Mouse (Mus musculus): ENCODE results near the gene Opn3. TPM values are rescaled to one million over a fixed set of nuclear protein-coding genes. Genes with fewer than 3 reads are reported as not detected.
A peak's percentile ranks its signal among the peaks of the same experiment; 100 is the strongest.

Gene Opn3
- polyA plus RNA-seq, 1 experiment from 2014 or later, result 4.5 TPM

- Histone ChIP-seq H3K27me3 (ENCODE audit: control insufficient read depth, insufficient read depth, low read depth, low read length) (no peaks in the 10 kb centered on the region), H3K9me3 (ENCODE audit: control insufficient read depth, low read length) (no peaks in the 10 kb centered on the region; the same call in 1 of the 2 replicates), H3K9ac (ENCODE audit: low read length) (no peak within 1 kb of the TSS), H3K36me3 (ENCODE audit: control insufficient read depth, insufficient read depth, low read length) (no peaks in the 10 kb centered on the region), H3K4me2 (ENCODE audit: low read depth, low read length) (no peak within 1 kb of the TSS), H3K4me1 (replicated peaks; ENCODE audit: control insufficient read depth, insufficient read depth, low read length) (peaks cover 3% of the 10 kb centered on the region; the same call in 1 of the 2 replicates), H3K4me3 (ENCODE audit: low read length) (no peak within 1 kb of the TSS), H3K27ac (ENCODE audit: low read length) (no peak within 1 kb of the TSS)
- no peak for ATAC-seq (ENCODE audit: low read depth)
- WGBS, result 63% methylated on average over 1 of the region's 1 CpGs
Observed at GRCm38 (mm10) chr1:175698293-175698692, 5.7 kb upstream of the Opn3 start, which contains the start of gene Wdr64. Gene Wdr64 (plus strand): TSS chr1:175698593.

GRCm38 (mm10) chr1:175693429-175693960 is 919 bp upstream of the Opn3 start:
- Histone ChIP-seq H3K4me1 (replicated peaks; ENCODE audit: control insufficient read depth, insufficient read depth, low read length) (peaks cover 6% of the 10 kb centered on the region; the same call in 1 of the 2 replicates), H3K27ac (ENCODE audit: low read length) (no peak overlapping the region), H3K4me2 (ENCODE audit: low read depth, low read length) (peak overlapping the region; percentile 67), H3K4me3 (ENCODE audit: low read length) (peak overlapping the region; percentile 80), H3K9ac (ENCODE audit: low read length) (peak overlapping the region; percentile 60), H3K36me3 (ENCODE audit: control insufficient read depth, insufficient read depth, low read length) (no peaks in the 10 kb centered on the region), H3K9me3 (ENCODE audit: control insufficient read depth, low read length) (no peaks in the 10 kb centered on the region), H3K27me3 (ENCODE audit: control insufficient read depth, insufficient read depth, low read depth, low read length) (no peaks in the 10 kb centered on the region)
- ATAC-seq (ENCODE audit: low read depth), result no peak
- 22% methylated on average over 12 of the region's 12 CpGs for WGBS

- Histone ChIP-seq H3K27ac (ENCODE audit: low read length) (no peak overlapping the region), H3K4me3 (ENCODE audit: low read length) (peak overlapping the region; percentile 80), H3K9me3 (ENCODE audit: control insufficient read depth, low read length) (no peaks in the 10 kb centered on the region), H3K36me3 (ENCODE audit: control insufficient read depth, insufficient read depth, low read length) (no peaks in the 10 kb centered on the region), H3K9ac (ENCODE audit: low read length) (peak overlapping the region; percentile 60), H3K4me2 (ENCODE audit: low read depth, low read length) (peak overlapping the region; percentile 67), H3K4me1 (replicated peaks; ENCODE audit: control insufficient read depth, insufficient read depth, low read length) (peaks cover 6% of the 10 kb centered on the region; the same call in 1 of the 2 replicates), H3K27me3 (ENCODE audit: control insufficient read depth, insufficient read depth, low read depth, low read length) (no peaks in the 10 kb centered on the region)
- ATAC-seq (ENCODE audit: low read depth), result no peak
- 0% methylated on average over 17 of the region's 17 CpGs for WGBS
Observed at GRCm38 (mm10) chr1:175692997-175693361, 403 bp upstream of the Opn3 start.

DNA sequence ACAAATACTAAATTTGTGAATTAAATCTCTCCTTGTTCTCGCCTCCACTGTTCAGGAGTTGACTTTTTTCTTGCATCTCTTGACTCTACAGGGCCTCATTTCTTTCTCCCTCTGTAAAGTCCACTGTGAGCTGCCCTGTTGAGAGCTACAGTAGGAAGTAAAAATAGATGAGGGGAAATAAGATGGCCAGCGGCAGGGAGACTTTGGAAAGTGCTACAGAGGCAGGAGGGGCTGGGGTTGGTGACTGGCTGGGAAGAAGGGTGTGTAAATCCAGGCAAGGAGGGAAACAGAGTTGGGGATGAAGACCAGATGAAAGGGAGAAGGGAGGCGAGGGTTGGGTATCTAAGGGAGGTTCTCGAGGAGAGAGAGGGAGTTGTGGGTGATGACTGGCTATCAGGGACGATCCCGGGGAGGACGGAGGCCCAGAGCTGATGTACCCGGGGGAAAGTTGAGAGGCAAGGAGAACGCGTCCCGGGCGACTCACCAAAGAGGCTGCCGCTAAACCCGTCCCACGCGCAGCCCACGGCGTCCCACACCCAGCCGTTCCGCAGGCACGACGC is 810 bp downstream of the Opn3 start:
- Histone ChIP-seq H3K9me3 (ENCODE audit: control insufficient read depth, low read length) (no peaks in the 10 kb centered on the region), H3K4me1 (replicated peaks; ENCODE audit: control insufficient read depth, insufficient read depth, low read length) (peaks cover 6% of the 10 kb centered on the region; the same call in 1 of the 2 replicates), H3K4me3 (ENCODE audit: low read length) (peak overlapping the region; percentile 80), H3K36me3 (ENCODE audit: control insufficient read depth, insufficient read depth, low read length) (no peaks in the 10 kb centered on the region), H3K9ac (ENCODE audit: low read length) (peak overlapping the region; percentile 87), H3K4me2 (ENCODE audit: low read depth, low read length) (peak overlapping the region; percentile 96), H3K27ac (ENCODE audit: low read length) (peak overlapping the region; percentile 86), H3K27me3 (ENCODE audit: control insufficient read depth, insufficient read depth, low read depth, low read length) (no peaks in the 10 kb centered on the region)
- no peak for ATAC-seq (ENCODE audit: low read depth)
- WGBS, result 1% methylated on average over 22 of the region's 22 CpGs

DNA sequence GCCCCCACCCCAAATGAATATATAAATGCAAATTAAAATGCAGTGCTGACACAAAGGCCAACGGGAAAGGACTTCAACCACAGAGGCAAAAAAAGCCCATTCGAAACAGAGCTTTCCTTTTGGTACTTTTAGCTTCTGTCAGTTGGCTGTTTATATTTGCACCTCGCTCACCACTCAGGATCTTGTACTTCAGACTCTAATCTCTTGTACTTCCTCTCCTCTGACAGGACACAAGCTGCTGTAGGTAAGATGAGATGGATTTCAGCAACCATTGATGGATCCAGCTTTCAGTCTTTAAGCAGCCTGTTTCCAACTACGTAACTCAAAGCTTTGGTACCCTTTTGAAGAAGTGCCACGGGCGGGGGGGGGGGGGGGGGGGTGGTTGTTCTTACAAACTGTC is 11.6 kb downstream of the Opn3 start:
- WGBS, result 75% methylated on average over 5 of the region's 6 CpGs
- Histone ChIP-seq H3K4me1 (replicated peaks; ENCODE audit: control insufficient read depth, insufficient read depth, low read length) (no peaks in the 10 kb centered on the region), H3K9me3 (ENCODE audit: control insufficient read depth, low read length) (no peaks in the 10 kb centered on the region), H3K27ac (ENCODE audit: low read length) (no peak overlapping the region), H3K36me3 (ENCODE audit: control insufficient read depth, insufficient read depth, low read length) (no peaks in the 10 kb centered on the region), H3K4me2 (ENCODE audit: low read depth, low read length) (no peak overlapping the region), H3K9ac (ENCODE audit: low read length) (no peak overlapping the region), H3K27me3 (ENCODE audit: control insufficient read depth, insufficient read depth, low read depth, low read length) (no peaks in the 10 kb centered on the region), H3K4me3 (ENCODE audit: low read length) (no peak overlapping the region)
- ATAC-seq (ENCODE audit: low read depth), result no peak

GRCm38 (mm10) chr1:175677459-175677858 is 15.1 kb downstream of the Opn3 start:
- no peaks in the 10 kb centered on the region for H3K4me1 ChIP-seq (replicated peaks; ENCODE audit: control insufficient read depth, insufficient read depth, low read length)
- no peaks in the 10 kb centered on the region for H3K36me3 ChIP-seq (ENCODE audit: control insufficient read depth, insufficient read depth, low read length)
- WGBS, result 74% methylated on average over 6 of the region's 6 CpGs
- no peak overlapping the region for H3K4me2 ChIP-seq (ENCODE audit: low read depth, low read length)
- no peak overlapping the region for H3K27ac ChIP-seq (ENCODE audit: low read length)
- no peaks in the 10 kb centered on the region for H3K9me3 ChIP-seq (ENCODE audit: control insufficient read depth, low read length)
- H3K27me3 ChIP-seq (ENCODE audit: control insufficient read depth, insufficient read depth, low read depth, low read length), result no peaks in the 10 kb centered on the region
- no peak overlapping the region for H3K9ac ChIP-seq (ENCODE audit: low read length)
- no peak for ATAC-seq (ENCODE audit: low read depth)
- no peak overlapping the region for H3K4me3 ChIP-seq (ENCODE audit: low read length)

- Histone ChIP-seq H3K4me1 (replicated peaks; ENCODE audit: control insufficient read depth, insufficient read depth, low read length) (no peaks in the 10 kb centered on the region), H3K4me3 (ENCODE audit: low read length) (no peak overlapping the region), H3K9me3 (ENCODE audit: control insufficient read depth, low read length) (no peaks in the 10 kb centered on the region), H3K4me2 (ENCODE audit: low read depth, low read length) (no peak overlapping the region), H3K27me3 (ENCODE audit: control insufficient read depth, insufficient read depth, low read depth, low read length) (no peaks in the 10 kb centered on the region), H3K9ac (ENCODE audit: low read length) (no peak overlapping the region), H3K36me3 (ENCODE audit: control insufficient read depth, insufficient read depth, low read length) (no peaks in the 10 kb centered on the region), H3K27ac (ENCODE audit: low read length) (no peak overlapping the region)
- no peak for ATAC-seq (ENCODE audit: low read depth)
- 77% methylated on average over 6 of the region's 6 CpGs for whole genome bisulfite sequencing
Observed at GRCm38 (mm10) chr1:175675116-175675515, 17.5 kb downstream of the Opn3 start.

GRCm38 (mm10) chr1:175673563-175674325 is 18.8 kb downstream of the Opn3 start:
- WGBS, result 68% methylated on average over 7 of the region's 7 CpGs
- Histone ChIP-seq H3K4me3 (ENCODE audit: low read length) (no peak overlapping the region), H3K27ac (ENCODE audit: low read length) (no peak overlapping the region), H3K9me3 (ENCODE audit: control insufficient read depth, low read length) (no peaks in the 10 kb centered on the region), H3K4me2 (ENCODE audit: low read depth, low read length) (no peak overlapping the region), H3K9ac (ENCODE audit: low read length) (no peak overlapping the region), H3K27me3 (ENCODE audit: control insufficient read depth, insufficient read depth, low read depth, low read length) (no peaks in the 10 kb centered on the region), H3K36me3 (ENCODE audit: control insufficient read depth, insufficient read depth, low read length) (no peaks in the 10 kb centered on the region), H3K4me1 (replicated peaks; ENCODE audit: control insufficient read depth, insufficient read depth, low read length) (no peaks in the 10 kb centered on the region)
- no peak for ATAC-seq (ENCODE audit: low read depth)

GRCm38 (mm10) chr1:175671626-175672025 is 20.9 kb downstream of the Opn3 start:
- H3K27ac ChIP-seq (ENCODE audit: low read length), result no peak overlapping the region
- no peaks in the 10 kb centered on the region for H3K9me3 ChIP-seq (ENCODE audit: control insufficient read depth, low read length)
- no peak for ATAC-seq (ENCODE audit: low read depth)
- H3K36me3 ChIP-seq (ENCODE audit: control insufficient read depth, insufficient read depth, low read length), result no peaks in the 10 kb centered on the region
- H3K4me3 ChIP-seq (ENCODE audit: low read length), result no peak overlapping the region
- H3K27me3 ChIP-seq (ENCODE audit: control insufficient read depth, insufficient read depth, low read depth, low read length), result no peaks in the 10 kb centered on the region
- WGBS, result 9% methylated on average over 1 of the region's 1 CpGs
- H3K9ac ChIP-seq (ENCODE audit: low read length), result no peak overlapping the region
- H3K4me2 ChIP-seq (ENCODE audit: low read depth, low read length), result no peak overlapping the region
- no peaks in the 10 kb centered on the region for H3K4me1 ChIP-seq (replicated peaks; ENCODE audit: control insufficient read depth, insufficient read depth, low read length)
